Mouse (Mus musculus) layer of hippocampus, adult 18-20 months (tissue): ENCODE results near the gene Elf4. TPM values are rescaled to one million over a fixed set of nuclear protein-coding genes. Genes with fewer than 3 reads are reported as not detected.

Experiments
- DNase-seq, 2 experiments: peaks; one replicate each; pipeline ENCODE4 v3.0.0; 2022; ENCODE audit warnings: low spot score in 2 of 2
- long read RNA-seq: library from polyadenylated mRNA; stranded (forward); transcript quantifications from one replicate; pipeline ENCODE4 v2.0.0, GENCODE M21; 2021
- total RNA-seq, 2 experiments: library from RNA; stranded (reverse); gene quantifications; 2 replicates each; pipeline ENCODE4 v1.2.3; 2021

Elf4 gene
- total RNA-seq: under 1 TPM; 0.89 to 0.99 TPM
- long read RNA-seq, partial matches to known transcripts: 0 of 1 reads
- long read RNA-seq, other reads (novel, unspliced or antisense): 1 of 1 reads

GRCm38 (mm10) chrX:48462754-48463507, at the start of gene Elf4:
TSS of gene Elf4 (minus strand) at chrX:48463132.
- peak in 1 of 2 experiments; percentile 37 for DNase-seq

- DNase-seq: no peak
Observed at GRCm38 (mm10) chrX:48493763-48494162, 30.8 kb upstream of the Elf4 start.

GRCm38 (mm10) chrX:48481687-48482086, 18.8 kb upstream of the Elf4 start:
- no peak for DNase-seq

- DNase-seq: no peak
Observed at GRCm38 (mm10) chrX:48481095-48481494, 18.2 kb upstream of the Elf4 start.

- DNase-seq: no peak
Observed at GRCm38 (mm10) chrX:48467355-48467946, 4.5 kb upstream of the Elf4 start.

- no peak for DNase-seq
Observed at GRCm38 (mm10) chrX:48466174-48466573, 3.2 kb upstream of the Elf4 start.

- no peak for DNase-seq
Observed at GRCm38 (mm10) chrX:48464436-48464835, 1.5 kb upstream of the Elf4 start.

- no peak for DNase-seq
Observed at GRCm38 (mm10) chrX:48463636-48464035, 704 bp upstream of the Elf4 start.

- DNase-seq: no peak
Observed at GRCm38 (mm10) chrX:48462297-48462696, 635 bp downstream of the Elf4 start.

GRCm38 (mm10) chrX:48461006-48461405, 1.9 kb downstream of the Elf4 start:
- DNase-seq: no peak

- DNase-seq: no peak
Observed at GRCm38 (mm10) chrX:48460496-48460895, 2.4 kb downstream of the Elf4 start.

- no peak for DNase-seq
Observed at GRCm38 (mm10) chrX:48456956-48457355, 6.0 kb downstream of the Elf4 start.

GRCm38 (mm10) chrX:48455018-48455417, 7.9 kb downstream of the Elf4 start:
- DNase-seq: no peak

GRCm38 (mm10) chrX:48454495-48454878, 8.4 kb downstream of the Elf4 start:
- DNase-seq: no peak

GRCm38 (mm10) chrX:48453736-48454494, 9.0 kb downstream of the Elf4 start:
- DNase-seq: peak in 1 of 2 experiments; percentile 16

- DNase-seq: no peak
Observed at GRCm38 (mm10) chrX:48452931-48453673, 9.8 kb downstream of the Elf4 start.

GRCm38 (mm10) chrX:48452231-48452890, 10.6 kb downstream of the Elf4 start:
- DNase-seq: no peak

GRCm38 (mm10) chrX:48449646-48450045, 13.3 kb downstream of the Elf4 start:
- DNase-seq: no peak

GRCm38 (mm10) chrX:48444677-48445076, 18.3 kb downstream of the Elf4 start:
- DNase-seq: no peak

- no peak for DNase-seq
Observed at GRCm38 (mm10) chrX:48441954-48442353, 21.0 kb downstream of the Elf4 start.

GRCm38 (mm10) chrX:48441548-48441947, 21.4 kb downstream of the Elf4 start:
- no peak for DNase-seq
